Comparison of ENCODE assay signal across 8 mouse cellular contexts in genomic region chr5:142581517-142581916, GRCm38 (mm10). TPM values are rescaled to one million over a fixed set of nuclear protein-coding genes. Genes with fewer than 3 reads are reported as not detected.
DNase-seq lines count a peak whose midpoint lies in the region; ATAC-seq and TF ChIP-seq lines count a peak whose summit lies in the region.

No protein-coding gene starts in this region.

- ATAC-seq in Patski: no peak
- peak; percentile 78; the same call in 1 of the 2 replicates for ATAC-seq in common myeloid progenitor, adult 5-6 weeks (replicated peaks; ENCODE audit: low read depth, poor library complexity, severe bottlenecking)
- no peak for ATAC-seq in inflammation-experienced regulatory T-cells, adult 6 months

- POLR2A ChIA-PET in Patski (lab: Charles Lee): interaction anchor here (0.6 kb wide), 1 partner anchor 546 kb away, joined by 5 read pairs; no protein-coding TSS in a partner anchor

- no peak for TF ChIP-seq POLR2A in lung, adult 2 months (IDR thresholded peaks at IDR 0.05; ENCODE audit: borderline replicate concordance, extremely low read depth, low read depth, low read length)

- 13% methylated on average over 5 of the region's 5 CpGs for WGBS in lung, adult 2 months

- peak; percentile 84 for TF ChIP-seq CTCF in Patski (IDR thresholded peaks at IDR 0.05)
- peak; percentile 66 for TF ChIP-seq CTCF in lung, adult 2 months (IDR thresholded peaks at IDR 0.05; ENCODE audit: insufficient read depth, low read length)

- no peak overlapping the region for H3K4me3 ChIP-seq in lung, adult 2 months (replicated peaks; ENCODE audit: extremely low read depth, low read depth, low read length)

- CTCF ChIA-PET in Patski (lab: Charles Lee): interaction anchor here (1.1 to 1.4 kb wide), 4 partner anchors 16 to 38 kb away, joined by 3 to 6 read pairs (median 3); partner anchors contain the start of gene Mmd2

- peaks cover 9% of the 10 kb centered on the region for H3K27me3 ChIP-seq in Patski

- in situ Hi-C loops in Patski (cut with MboI; ENCODE audit: low pct_unique_long_range_greater_than_20kb): no loop called here

- no peaks in the 10 kb centered on the region for H3K4me1 ChIP-seq in lung, adult 2 months (ENCODE audit: control insufficient read depth, insufficient read depth, low read length)

- DNase-seq in B cell, adult 2 months: peak; percentile 39 to 54
- peak; percentile 3 for DNase-seq in Patski (ENCODE audit: low read depth, low spot score)
- peak; percentile 46 to 54 for DNase-seq in gastrocnemius, postnatal 4 days (ENCODE audit: low spot score in 2 of 2)
- peak; percentile 48 to 85 for DNase-seq in layer of hippocampus, adult 18-20 months (ENCODE audit: low spot score in 2 of 2)
- DNase-seq in lung, adult 2 months: peak; percentile 11
- DNase-seq in retina, adult 2 months (ENCODE audit: low read depth, low spot score): peak; percentile 45

RNA-seq across cellular contexts. Expression of gene Mmd2, which starts 27.1 kb away (rescaled TPM):
- polyA plus RNA-seq in Patski (2021): not detected
- not detected in 2 replicates for total RNA-seq in common myeloid progenitor, adult 5-6 weeks (2017)
- under 1 TPM; 0.27 to 0.39 TPM for total RNA-seq in gastrocnemius, postnatal 4 days (2021)
- 100 to 1,000 TPM; 160 to 165 TPM for total RNA-seq in layer of hippocampus, adult 18-20 months (2021)
- 0.03 and 0.14 TPM in 2 replicates for polyA plus RNA-seq in lung, adult 2 months (2012; rRNA removed)
- polyA plus RNA-seq in inflammation-experienced regulatory T-cells, adult 6 months (2017; shearing (Covaris generic)): not detected

RNA-seq across cellular contexts. Expression of gene Radil, which starts 30.6 kb away (rescaled TPM):
- polyA plus RNA-seq in Patski (2021): 0.42 TPM
- total RNA-seq in common myeloid progenitor, adult 5-6 weeks (2017): not detected in 2 replicates
- total RNA-seq in gastrocnemius, postnatal 4 days (2021): 1 to 10 TPM; 7.2 to 7.9 TPM
- 10 to 100 TPM; 12.3 to 13.3 TPM for total RNA-seq in layer of hippocampus, adult 18-20 months (2021)
- polyA plus RNA-seq in lung, adult 2 months (2012; rRNA removed): 36.0 and 40.6 TPM in 2 replicates
- not detected for polyA plus RNA-seq in inflammation-experienced regulatory T-cells, adult 6 months (2017; shearing (Covaris generic))

RNA-seq across cellular contexts. Expression of gene Wipi2, which starts 46.0 kb away (rescaled TPM):
- polyA plus RNA-seq in Patski (2021): 60.3 TPM
- 31.8 and 35.4 TPM in 2 replicates for total RNA-seq in common myeloid progenitor, adult 5-6 weeks (2017)
- 10 to 100 TPM; 36.9 to 39.6 TPM for total RNA-seq in gastrocnemius, postnatal 4 days (2021)
- 100 to 1,000 TPM in 1 of 2 experiments, 10 to 100 TPM in 1; 100.0 to 107 TPM for total RNA-seq in layer of hippocampus, adult 18-20 months (2021)
- 33.1 and 38.4 TPM in 2 replicates for polyA plus RNA-seq in lung, adult 2 months (2012; rRNA removed)
- polyA plus RNA-seq in inflammation-experienced regulatory T-cells, adult 6 months (2017; shearing (Covaris generic)): 10 to 100 TPM; 12.6 to 20.5 (median 15.4) TPM

RNA-seq across cellular contexts. Expression of gene Papolb, which starts 51.6 kb away (rescaled TPM):
- 0.04 TPM for polyA plus RNA-seq in Patski (2021)
- not detected in 2 replicates for total RNA-seq in common myeloid progenitor, adult 5-6 weeks (2017)
- total RNA-seq in gastrocnemius, postnatal 4 days (2021): under 1 TPM; 0.23 to 0.66 TPM
- under 1 TPM; 0.54 to 0.86 TPM for total RNA-seq in layer of hippocampus, adult 18-20 months (2021)
- 0.10 and 0.14 TPM in 2 replicates for polyA plus RNA-seq in lung, adult 2 months (2012; rRNA removed)
- polyA plus RNA-seq in inflammation-experienced regulatory T-cells, adult 6 months (2017; shearing (Covaris generic)): not detected

Comparison
In these comparisons a context has a peak if more than half of its experiments do, and no peak if none do; other contexts are left out.
1. DNase-seq: peak in every context shown above with its lines; median percentile 66 in layer of hippocampus, adult 18-20 months; 50 in gastrocnemius, postnatal 4 days; 46 in B cell, adult 2 months; 45 in retina, adult 2 months; 11 in lung, adult 2 months; 3 in Patski.
2. RNA of gene Mmd2, which starts 27.1 kb away (total RNA-seq): 160 to 165 TPM in layer of hippocampus, adult 18-20 months; 0.27 to 0.39 TPM in gastrocnemius, postnatal 4 days and not detected in common myeloid progenitor, adult 5-6 weeks; every median in the first group is over 100 times any median in the second.